Mouse (Mus musculus): ENCODE results near the gene Nppa.

DNA sequence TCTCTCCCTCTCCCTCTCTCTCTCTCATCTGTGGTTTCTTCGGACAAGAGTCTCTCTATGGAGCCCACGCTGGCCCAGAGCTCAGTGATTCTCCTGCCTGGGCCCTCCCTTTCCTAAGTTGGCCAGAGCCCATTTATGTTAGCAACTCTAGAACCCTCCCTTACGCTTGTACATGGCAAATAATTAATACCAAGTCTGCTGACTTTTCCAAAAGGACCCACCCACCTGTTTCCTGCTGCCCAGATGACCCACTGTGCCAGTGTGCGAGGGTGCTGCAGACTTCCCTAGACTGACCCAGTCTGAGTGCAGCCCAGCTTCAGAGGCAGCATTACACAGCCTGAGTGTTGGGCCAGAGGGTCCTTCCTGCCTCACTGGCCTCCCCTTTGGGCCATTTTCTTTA lies 11.7 kb downstream of the Nppa start:
- TF ChIP-seq CTCF (conservative IDR thresholded peaks at IDR 0.05; ENCODE audit: insufficient read depth, insufficient read length, low read depth, low read length) = no peak
- no peak for TF ChIP-seq POLR2A (IDR thresholded peaks at IDR 0.05; ENCODE audit: low read depth, low read length)
